Mouse (Mus musculus) heart, embryonic 14.5 days (tissue): ENCODE measurements at regions not wholly inside any gene's neighbourhood (a gene's known extent, or its start where the extent isn't known, plus 50 kb on each side); places are given as distances from the start of the nearest gene placed in this dataset.

Source experiments
- ATAC-seq: fragments of 200-750 bp; cut with Nextera tagmentation; 2 replicates; pipeline ENCODE4 v1.8.0; 2017; ENCODE audit warnings: low read depth, moderate TSS enrichment; ENCODE audit not compliant: insufficient number of reproducible peaks, insufficient read depth, low FRiP score
- H3K27ac ChIP-seq, 2 experiments: fragments of 200-500 bp in 1 of 2; fragments of 300-500 bp in 1 of 2; sonication (generic) in 1 of 2; replicated peaks in 1 of 2; 2 replicates each; pipeline ENCODE4 v1.5.1; 2012 to 2014; ENCODE audit warnings: low read depth in 2 of 2, low read length in 2 of 2, control low read depth in 1 of 2, mild to moderate bottlenecking in 1 of 2, mixed read lengths in 1 of 2; ENCODE audit not compliant: control insufficient read depth in 1 of 2, insufficient read depth in 1 of 2
- H3K27me3 ChIP-seq: fragments of 300-500 bp; sonication (generic); 2 replicates; pipeline ENCODE4 v1.6.1; 2014; ENCODE audit warnings: mild to moderate bottlenecking, low read length, control low read depth; ENCODE audit not compliant: control insufficient read depth, insufficient read depth
- H3K36me3 ChIP-seq: fragments of 300-500 bp; sonication (generic); 2 replicates; pipeline ENCODE4 v1.6.1; 2014; ENCODE audit warnings: mild to moderate bottlenecking, control low read depth, low read length, mixed read lengths; ENCODE audit not compliant: control insufficient read depth, insufficient read depth
- H3K4me1 ChIP-seq, 2 experiments: fragments of 200-500 bp in 1 of 2; fragments of 300-500 bp in 1 of 2; sonication (generic) in 1 of 2; 2 replicates each; pipeline ENCODE4 v1.6.1; 2012 to 2014; ENCODE audit warnings: low read length in 2 of 2, control low read depth in 1 of 2, mixed read lengths in 1 of 2; ENCODE audit not compliant: control insufficient read depth in 2 of 2, insufficient read depth in 2 of 2
- H3K4me2 ChIP-seq: fragments of 300-500 bp; sonication (generic); 2 replicates; pipeline ENCODE4 v1.6.1; 2014; ENCODE audit warnings: mild to moderate bottlenecking, low read length
- H3K4me3 ChIP-seq, 2 experiments: fragments of 200-500 bp in 1 of 2; fragments of 300-500 bp in 1 of 2; sonication (generic) in 1 of 2; 2 replicates each; pipeline ENCODE4 v1.5.1; 2012 to 2014; ENCODE audit warnings: low read length in 2 of 2, mild to moderate bottlenecking in 2 of 2, control low read depth in 1 of 2, low read depth in 1 of 2, moderate library complexity in 1 of 2; ENCODE audit not compliant: control insufficient read depth in 1 of 2, insufficient read depth in 1 of 2
- H3K9ac ChIP-seq: fragments of 300-500 bp; sonication (generic); 2 replicates; pipeline ENCODE4 v1.6.1; 2014; ENCODE audit warnings: mild to moderate bottlenecking, low read length
- H3K9me3 ChIP-seq: fragments of 300-500 bp; sonication (generic); 2 replicates; pipeline ENCODE4 v1.6.1; 2016; ENCODE audit warnings: low read length, control low read depth; ENCODE audit not compliant: control insufficient read depth
- WGBS: fragments of 180-500 bp; shearing (Covaris S2); extraction: QIAGEN DNeasy Blood & Tissue Kit; methylation state at CpG from one replicate; pipeline ENCODE4 v1.1.7; 2014; 5-methylcytosine and 5-hydroxymethylcytosine counted together

GRCm38 (mm10) chr3:17541346-17541745 lies 406.9 kb upstream of the Cypt12 start:
- Histone ChIP-seq H3K27me3 (no peaks in the 10 kb centered on the region), H3K27ac (no peak overlapping the region), H3K9ac (no peak overlapping the region), H3K4me2 (no peak overlapping the region), H3K9me3 (no peaks in the 10 kb centered on the region), H3K4me3 (no peak overlapping the region), H3K4me1 (no peaks in the 10 kb centered on the region), H3K36me3 (no peaks in the 10 kb centered on the region)
- no peak for ATAC-seq

- H3K36me3 ChIP-seq: no peaks in the 10 kb centered on the region
- WGBS: 61% methylated on average over 1 of the region's 1 CpGs
- H3K9me3 ChIP-seq: no peaks in the 10 kb centered on the region
- no peaks in the 10 kb centered on the region for H3K27me3 ChIP-seq
- H3K27ac ChIP-seq: no peak overlapping the region
- ATAC-seq: no peak
- no peaks in the 10 kb centered on the region for H3K4me1 ChIP-seq
- no peak overlapping the region for H3K4me3 ChIP-seq
- no peak overlapping the region for H3K9ac ChIP-seq
- H3K4me2 ChIP-seq: no peak overlapping the region
These were observed 400.6 kb upstream of the Cypt12 start for GRCm38 (mm10) chr3:17547559-17548059.

GRCm38 (mm10) chr3:17582487-17582886 lies 365.7 kb upstream of the Cypt12 start:
- no peak for ATAC-seq
- Histone ChIP-seq H3K27me3 (no peaks in the 10 kb centered on the region), H3K4me2 (no peak overlapping the region), H3K4me3 (no peak overlapping the region), H3K9ac (no peak overlapping the region), H3K36me3 (no peaks in the 10 kb centered on the region), H3K27ac (no peak overlapping the region), H3K4me1 (no peaks in the 10 kb centered on the region), H3K9me3 (no peaks in the 10 kb centered on the region)
- WGBS: 67% methylated on average over 9 of the region's 9 CpGs

- Histone ChIP-seq H3K36me3 (no peaks in the 10 kb centered on the region), H3K9ac (no peak overlapping the region), H3K9me3 (no peaks in the 10 kb centered on the region), H3K4me3 (no peak overlapping the region), H3K4me1 (no peaks in the 10 kb centered on the region), H3K27me3 (no peaks in the 10 kb centered on the region), H3K4me2 (no peak overlapping the region), H3K27ac (no peak overlapping the region)
- 63% methylated on average over 2 of the region's 2 CpGs for WGBS
- ATAC-seq: no peak
These were observed 358.2 kb upstream of the Cypt12 start for GRCm38 (mm10) chr3:17589956-17590546.

GRCm38 (mm10) chr3:17592463-17592862 lies 355.7 kb upstream of the Cypt12 start:
- H3K4me3 ChIP-seq: no peak overlapping the region
- H3K9me3 ChIP-seq: no peaks in the 10 kb centered on the region
- no peak for ATAC-seq
- H3K4me2 ChIP-seq: no peak overlapping the region
- 58% methylated on average over 3 of the region's 3 CpGs for WGBS
- no peak overlapping the region for H3K9ac ChIP-seq
- H3K27ac ChIP-seq: no peak overlapping the region
- H3K4me1 ChIP-seq: no peaks in the 10 kb centered on the region
- no peaks in the 10 kb centered on the region for H3K36me3 ChIP-seq
- no peaks in the 10 kb centered on the region for H3K27me3 ChIP-seq

GRCm38 (mm10) chr3:17596365-17596764 lies 351.8 kb upstream of the Cypt12 start:
- no peak overlapping the region for H3K9ac ChIP-seq
- H3K36me3 ChIP-seq: no peaks in the 10 kb centered on the region
- no peaks in the 10 kb centered on the region for H3K27me3 ChIP-seq
- H3K4me2 ChIP-seq: no peak overlapping the region
- H3K9me3 ChIP-seq: no peaks in the 10 kb centered on the region
- WGBS: 39% methylated on average over 2 of the region's 2 CpGs
- no peak for ATAC-seq
- H3K27ac ChIP-seq: no peak overlapping the region
- no peak overlapping the region for H3K4me3 ChIP-seq
- no peaks in the 10 kb centered on the region for H3K4me1 ChIP-seq

- Histone ChIP-seq H3K27me3 (no peaks in the 10 kb centered on the region), H3K4me3 (no peak overlapping the region), H3K4me2 (no peak overlapping the region), H3K27ac (no peak overlapping the region), H3K36me3 (no peaks in the 10 kb centered on the region), H3K9ac (no peak overlapping the region), H3K4me1 (peaks cover 2 to 8% of the 10 kb centered on the region in 2 experiments; a peak in 2 of 4 replicates), H3K9me3 (no peaks in the 10 kb centered on the region)
- WGBS: 80% methylated on average over 1 of the region's 1 CpGs
- ATAC-seq: no peak
These were observed 334.7 kb upstream of the Cypt12 start for GRCm38 (mm10) chr3:17613486-17613885.

- no peak overlapping the region; a peak in 1 of 4 replicates for H3K27ac ChIP-seq
- no peak overlapping the region for H3K4me3 ChIP-seq
- no peaks in the 10 kb centered on the region for H3K9me3 ChIP-seq
- H3K9ac ChIP-seq: no peak overlapping the region
- H3K27me3 ChIP-seq: no peaks in the 10 kb centered on the region
- no peaks in the 10 kb centered on the region for H3K36me3 ChIP-seq
- H3K4me2 ChIP-seq: no peak overlapping the region
- WGBS: 37% methylated on average over 2 of the region's 2 CpGs
- H3K4me1 ChIP-seq: peaks cover 2 to 8% of the 10 kb centered on the region in 2 experiments; a peak in 2 of 4 replicates
- ATAC-seq: peak; percentile 69
These were observed 331.7 kb upstream of the Cypt12 start for GRCm38 (mm10) chr3:17616439-17617070.
